ENCODE assay signal across 29 mouse cellular contexts in genomic region chr11:66892536-66892935, GRCm38 (mm10). TPM values are rescaled to one million over a fixed set of nuclear protein-coding genes. Genes with fewer than 3 reads are reported as not detected.
A peak's percentile ranks its signal among the peaks of the same experiment; 100 is the strongest.
DNase-seq lines count a peak whose midpoint lies in the region; ATAC-seq and TF ChIP-seq lines count a peak whose summit lies in the region.
"Had no signal": no experiment of that assay in that cellular context is flagged by ENCODE, and none has a peak within 500 bp of the region (broad histone marks: within the 10 kb centered on the region; RNA-seq: fewer than 3 reads in every experiment).

No protein-coding gene starts in this region.

- no peak for ATAC-seq in midbrain, postnatal 0 days (ENCODE audit: low FRiP score)
- ATAC-seq: forebrain, embryonic 13.5 days; intestine, postnatal 0 days had no signal

- H3K27me3 ChIP-seq in midbrain, postnatal 0 days (ENCODE audit: insufficient read depth, low read length), result no peaks in the 10 kb centered on the region
- H3K27me3 ChIP-seq: forebrain, embryonic 13.5 days; limb, embryonic 13.5 days; lung, embryonic 15.5 days; neural tube, embryonic 12.5 days; stomach, embryonic 15.5 days had no signal

- H3K4me2 ChIP-seq in midbrain, postnatal 0 days (ENCODE audit: low read depth, low read length, poor library complexity, severe bottlenecking), result no peak overlapping the region
- H3K4me2 ChIP-seq: forebrain, embryonic 13.5 days; heart, embryonic 11.5 days; limb, embryonic 13.5 days; liver, embryonic 11.5 days; lung, embryonic 15.5 days; midbrain, embryonic 12.5 days; neural tube, embryonic 12.5 days; stomach, embryonic 15.5 days had no signal

- no peak overlapping the region for H3K27ac ChIP-seq in midbrain, postnatal 0 days (ENCODE audit: low read depth, low read length)
- H3K27ac ChIP-seq: forebrain, embryonic 13.5 days; left cerebral cortex, adult 2 months; limb, embryonic 13.5 days; lung, embryonic 15.5 days; midbrain, embryonic 12.5 days; neural tube, embryonic 12.5 days; stomach, embryonic 15.5 days had no signal

- WGBS in midbrain, postnatal 0 days, result 75% methylated on average over 3 of the region's 3 CpGs

- intact Hi-C loops in left cerebral cortex, postnatal 4 days (cut with DNase I), result no loop called here

- no peak overlapping the region for H3K9ac ChIP-seq in midbrain, postnatal 0 days (replicated peaks; ENCODE audit: low read length, poor library complexity, severe bottlenecking)
- H3K9ac ChIP-seq: forebrain, embryonic 13.5 days; limb, embryonic 13.5 days; lung, embryonic 15.5 days; midbrain, embryonic 12.5 days; neural tube, embryonic 12.5 days; stomach, embryonic 15.5 days had no signal

- H3K4me1 ChIP-seq in midbrain, postnatal 0 days (ENCODE audit: insufficient read depth, low read length), result no peaks in the 10 kb centered on the region
- H3K4me1 ChIP-seq: forebrain, embryonic 13.5 days; limb, embryonic 13.5 days; lung, embryonic 15.5 days; midbrain, embryonic 12.5 days; neural tube, embryonic 12.5 days; stomach, embryonic 15.5 days had no signal

- H3K4me3 ChIP-seq in midbrain, postnatal 0 days (ENCODE audit: low read depth, low read length), result no peak overlapping the region
- H3K4me3 ChIP-seq: forebrain, embryonic 13.5 days; left cerebral cortex, adult 2 months; limb, embryonic 13.5 days; lung, embryonic 15.5 days; midbrain, embryonic 12.5 days; myocyte; neural tube, embryonic 12.5 days; stomach, embryonic 15.5 days had no signal

- DNase-seq in cerebellum, adult 11-12 months, result peak; percentile 26
- DNase-seq in cerebellum, adult 11 months, result no peak
- DNase-seq in left cerebral cortex, postnatal 4 days, result peak; percentile 46
- no peak for DNase-seq in left cerebral cortex, adult 18-20 months (ENCODE audit: low spot score in 2 of 2)
- DNase-seq in cerebellum, adult 9-10 months, result peak; percentile 19
- peak; percentile 39 for DNase-seq in midbrain, postnatal 0 days (ENCODE audit: low spot score)
- DNase-seq in frontal cortex, postnatal 36 days (ENCODE audit: low spot score in 2 of 2), result no peak
- no peak for DNase-seq in urinary bladder, adult 18-20 months (ENCODE audit: low spot score in 2 of 2)
- DNase-seq: adrenal gland, adult 8-10 months; gastrocnemius, postnatal 36 days; heart, adult 18-20 months; heart, postnatal 4 days; kidney, adult 9 months; kidney, postnatal 10 days; layer of hippocampus, adult 9-11 months; right cerebral cortex, postnatal 25 days had no signal

- TF ChIP-seq CTCF in midbrain, postnatal 0 days (IDR thresholded peaks at IDR 0.05), result no peak

- no peaks in the 10 kb centered on the region for H3K36me3 ChIP-seq in midbrain, postnatal 0 days (ENCODE audit: insufficient read depth, low read length)
- H3K36me3 ChIP-seq: G1E; limb, embryonic 13.5 days; lung, embryonic 15.5 days; midbrain, embryonic 12.5 days; neural tube, embryonic 12.5 days; stomach, embryonic 15.5 days had no signal

- H3K9me3 ChIP-seq in midbrain, postnatal 0 days (ENCODE audit: low read length), result no peaks in the 10 kb centered on the region
- H3K9me3 ChIP-seq: forebrain, embryonic 13.5 days; limb, embryonic 13.5 days; lung, embryonic 15.5 days; midbrain, embryonic 12.5 days; neural tube, embryonic 12.5 days; stomach, embryonic 15.5 days had no signal

RNA-seq across cellular contexts. Expression of gene Pirt, which starts 19.2 kb away (rescaled TPM):
- under 1 TPM in 1 of 2 experiments, not detected in 1; 0.14 TPM for total RNA-seq in left cerebral cortex, postnatal 4 days (2021)
- total RNA-seq in left cerebral cortex, adult 18-20 months (2021), result under 1 TPM; 0.07 to 0.28 TPM
- total RNA-seq in midbrain, postnatal 0 days (2014; rRNA removed), result 0.76 and 1.4 TPM in 2 replicates
- 0.47 and 0.59 TPM in 2 replicates for polyA plus RNA-seq in midbrain, postnatal 0 days (2015; fragmentation: Nextera tagmentation; extraction: Ambion mirVana)
- total RNA-seq: megakaryocyte progenitor cell, adult 5-6 weeks had no signal
- polyA plus RNA-seq: G1E, myocyte had no signal

Comparison
In these comparisons a context has a peak if more than half of its experiments do, and no peak if none do; other contexts are left out.
1. DNase-seq: peak in cerebellum, adult 11-12 months (single experiment), left cerebral cortex, postnatal 4 days (single experiment), cerebellum, adult 9-10 months (single experiment) and midbrain, postnatal 0 days (single experiment); none in cerebellum, adult 11 months (single experiment), left cerebral cortex, adult 18-20 months (0 of 2), frontal cortex, postnatal 36 days (0 of 2) and urinary bladder, adult 18-20 months (0 of 2).